Mouse (Mus musculus) left cerebral cortex, postnatal 36 days (tissue): ENCODE measurements around the gene Rnf149. TPM values are rescaled to one million over a fixed set of nuclear protein-coding genes. Genes with fewer than 3 reads are reported as not detected.
A peak's percentile ranks its signal among the peaks of the same experiment; 100 is the strongest.
"Not testable (repeated sequence)": the region's sequence is repeated elsewhere in the genome, so short reads cannot be mapped to it uniquely, and the experiment has no call there.

Source experiments
- DNase-seq, 2 experiments: peaks; one replicate each; pipeline ENCODE4 v3.0.0; 2021 to 2022; ENCODE audit warnings: low spot score in 2 of 2, mixed read lengths in 1 of 2
- intact Hi-C: fragments of 180-260 bp; cut with DNase I; formaldehyde crosslinking; loops from one replicate; pipeline ENCODE4 v1.15.1; 2025
- total RNA-seq, 2 experiments: library from RNA; stranded (reverse); gene quantifications; 2 replicates each; pipeline ENCODE4 v1.2.3; 2021

Gene Rnf149
- total RNA-seq, result 10 to 100 TPM; 29.1 to 35.2 TPM

GRCm38 (mm10) chr1:39577253-39577705 lies at the start of gene Rnf149:
Gene Rnf149, minus strand, starts transcription at chr1:39577405.
- DNase-seq, result peak; percentile 95 to 98
- intact Hi-C loops, result no loop called here

GRCm38 (mm10) chr1:39625491-39625890 lies 48.3 kb upstream of the Rnf149 start:
- DNase-seq, result no peak
- intact Hi-C loops, result no loop called here

- intact Hi-C loops, result no loop called here
- DNase-seq, result no peak
These were observed 46.5 kb upstream of the Rnf149 start for GRCm38 (mm10) chr1:39623729-39624128.

GRCm38 (mm10) chr1:39623106-39623505 lies 45.9 kb upstream of the Rnf149 start:
- intact Hi-C loops, result no loop called here
- no peak for DNase-seq

- intact Hi-C loops, result no loop called here
- no peak for DNase-seq
These were observed 41.3 kb upstream of the Rnf149 start for GRCm38 (mm10) chr1:39618524-39618923.

GRCm38 (mm10) chr1:39615526-39615925 lies 38.3 kb upstream of the Rnf149 start:
- intact Hi-C loops, result loop anchor here (2.0 kb wide), 1 partner anchor 35 kb away; the partner anchor contains the start of gene Creg2
- no peak for DNase-seq

- peak; percentile 29 to 38 for DNase-seq
- intact Hi-C loops, result loop anchor here (2.0 kb wide), 1 partner anchor 36 kb away; the partner anchor contains the start of gene Creg2
These were observed 37.5 kb upstream of the Rnf149 start for GRCm38 (mm10) chr1:39614462-39615279.

GRCm38 (mm10) chr1:39613061-39613460 lies 35.9 kb upstream of the Rnf149 start:
- DNase-seq, result no peak
- intact Hi-C loops, result no loop called here

GRCm38 (mm10) chr1:39612491-39612890 lies 35.3 kb upstream of the Rnf149 start:
- intact Hi-C loops, result no loop called here

GRCm38 (mm10) chr1:39608534-39608933 lies 31.3 kb upstream of the Rnf149 start:
- DNase-seq, result no peak
- intact Hi-C loops, result no loop called here

More at GRCm38 (mm10) chr1:39612491-39612890, 35.3 kb upstream of the Rnf149 start:
- no peak for DNase-seq

GRCm38 (mm10) chr1:39602477-39602876 lies 25.3 kb upstream of the Rnf149 start:
- no peak for DNase-seq
- intact Hi-C loops, result no loop called here

- intact Hi-C loops, result no loop called here
- peak in 1 of 2 experiments; percentile 11 for DNase-seq
These were observed 21.5 kb upstream of the Rnf149 start for GRCm38 (mm10) chr1:39598726-39599125.

GRCm38 (mm10) chr1:39597135-39597534 lies 19.9 kb upstream of the Rnf149 start:
- DNase-seq, intact Hi-C loops: not testable (repeated sequence)

GRCm38 (mm10) chr1:39593836-39594235 lies 16.6 kb upstream of the Rnf149 start:
- intact Hi-C loops, result no loop called here

GRCm38 (mm10) chr1:39592090-39592489 lies 14.9 kb upstream of the Rnf149 start:
- intact Hi-C loops, result no loop called here
- DNase-seq, result no peak

More at GRCm38 (mm10) chr1:39593836-39594235, 16.6 kb upstream of the Rnf149 start:
- no peak for DNase-seq

- intact Hi-C loops, result not testable (repeated sequence)
These were observed 14.4 kb upstream of the Rnf149 start for GRCm38 (mm10) chr1:39591557-39591956.

GRCm38 (mm10) chr1:39590193-39590592 lies 13.0 kb upstream of the Rnf149 start:
- intact Hi-C loops, result no loop called here

More at GRCm38 (mm10) chr1:39591557-39591956, 14.4 kb upstream of the Rnf149 start:
- not testable (repeated sequence) for DNase-seq

GRCm38 (mm10) chr1:39585416-39585815 lies 8.2 kb upstream of the Rnf149 start:
- intact Hi-C loops, result no loop called here
- DNase-seq, result no peak

More at GRCm38 (mm10) chr1:39590193-39590592, 13.0 kb upstream of the Rnf149 start:
- DNase-seq, result no peak

GRCm38 (mm10) chr1:39583173-39583572 lies 6.0 kb upstream of the Rnf149 start:
- no peak for DNase-seq
- intact Hi-C loops, result no loop called here

- no peak for DNase-seq
- intact Hi-C loops, result no loop called here
These were observed 4.0 kb upstream of the Rnf149 start for GRCm38 (mm10) chr1:39581215-39581614.

GRCm38 (mm10) chr1:39579139-39579538 lies 1.9 kb upstream of the Rnf149 start:
- no peak for DNase-seq
- intact Hi-C loops, result no loop called here
